Mouse (Mus musculus): ENCODE results near the gene Accs.

GRCm38 (mm10) chr2:93806487-93807201, 43.1 kb downstream of the Accs start:
- TF ChIP-seq CTCF (IDR thresholded peaks at IDR 0.05; ENCODE audit: low read depth, low read length) = no peak
- TF ChIP-seq POLR2A (IDR thresholded peaks at IDR 0.05; ENCODE audit: extremely low read depth, insufficient read depth, low read length) = no peak
